Mouse (Mus musculus): ENCODE measurements around the gene Agap2.

DNA sequence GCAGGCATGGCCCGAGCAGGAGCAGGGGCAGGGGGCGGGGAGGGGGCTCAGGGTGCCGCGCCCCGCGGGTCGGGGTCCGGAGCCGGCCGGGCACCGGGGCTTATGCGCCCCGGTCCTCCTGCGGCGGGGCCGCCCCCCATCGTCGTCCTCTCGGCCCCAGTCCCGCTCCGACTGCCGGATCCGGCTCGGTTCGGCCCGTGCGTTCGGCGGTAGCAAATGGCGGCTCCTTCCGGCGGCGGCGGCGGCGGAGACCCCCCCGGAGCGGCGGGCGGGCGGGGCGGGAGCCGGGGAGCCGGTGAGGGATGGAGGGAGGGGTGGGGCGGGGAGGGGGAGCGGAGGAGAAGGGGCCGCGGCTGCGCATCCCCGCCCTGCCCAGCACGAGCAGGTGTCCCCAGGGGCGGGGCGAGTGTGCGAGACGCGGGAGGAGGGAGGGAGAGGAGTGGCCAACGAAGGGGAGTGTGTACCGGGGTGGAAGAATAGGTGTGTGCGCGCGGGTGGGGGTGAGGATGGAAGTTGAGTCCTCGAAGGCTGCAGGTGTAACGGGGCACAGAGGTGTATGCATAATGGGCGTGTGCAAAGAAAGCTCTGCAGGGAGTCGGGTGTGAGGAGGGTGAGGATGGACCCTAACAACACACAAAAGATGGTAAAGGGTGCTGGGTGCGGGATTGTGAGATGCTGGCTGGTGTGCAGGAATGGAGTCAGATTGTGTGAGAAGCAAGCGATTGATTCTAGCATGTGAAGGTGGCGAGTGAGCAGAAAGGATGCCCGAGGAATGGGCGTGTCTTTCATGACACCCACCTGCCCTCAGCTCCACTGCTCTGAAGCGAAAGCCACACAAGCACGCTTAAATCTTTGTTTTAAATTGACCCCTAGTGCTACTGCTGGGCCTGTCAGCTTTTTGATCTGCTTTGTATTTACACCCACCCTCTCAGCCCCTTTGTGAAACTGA lies 14.8 kb upstream of the Agap2 start, which contains the start of gene March9:
- TF ChIP-seq CTCF (IDR thresholded peaks at IDR 0.05; ENCODE audit: low read depth, low read length) (no peak), POLR2A (IDR thresholded peaks at IDR 0.05; ENCODE audit: insufficient read depth, low read length) (no peak), EP300 (IDR thresholded peaks at IDR 0.05; ENCODE audit: insufficient read depth, low read depth, low read length) (0 out of 2 replicates have a peak, but pooled peaks have one; percentile 6)

All from ES-Bruce4 (cell line).